Mouse (Mus musculus) MEL (cell line): ENCODE results near the gene Akt1s1.

Source experiments
- BHLHE40 ChIP-seq: IDR thresholded peaks from 2 replicates; pipeline ENCODE4 v1.6.1; 2012; ENCODE audit warnings: low read depth, mild to moderate bottlenecking, inconsistent platforms, low read length, improper control_type of control experiment, borderline replicate concordance
- CHD2 ChIP-seq: IDR thresholded peaks from 2 replicates; pipeline ENCODE4 v1.6.1; 2011; ENCODE audit warnings: low read length, improper control_type of control experiment
- CTCF ChIP-seq, 3 experiments: IDR thresholded peaks in 2 of 3; conservative IDR thresholded peaks in 1 of 3; 2 replicates each; pipeline ENCODE4 v1.5.1; 2011 to 2012; ENCODE audit warnings: low read length in 3 of 3, low read depth in 2 of 3, mild to moderate bottlenecking in 2 of 3, improper control_type of control experiment in 1 of 3, inconsistent platforms in 1 of 3, mixed read lengths in 1 of 3, moderate library complexity in 1 of 3; ENCODE audit not compliant: control insufficient read depth in 1 of 3, insufficient read depth in 1 of 3, poor library complexity in 1 of 3, severe bottlenecking in 1 of 3
- GATA1 ChIP-seq: IDR thresholded peaks from 2 replicates; pipeline ENCODE4 v1.6.1; 2011; ENCODE audit warnings: low read depth, low read length, improper control_type of control experiment
- KAT2A ChIP-seq: conservative IDR thresholded peaks from 2 replicates; pipeline ENCODE4 v1.6.1; 2012; ENCODE audit warnings: low read depth, low read length, improper control_type of control experiment, inconsistent platforms
- MAX ChIP-seq: IDR thresholded peaks from 2 replicates; pipeline ENCODE4 v1.6.1; 2011; ENCODE audit warnings: low read length, improper control_type of control experiment
- POLR2A ChIP-seq, 2 experiments: IDR thresholded peaks; 2 replicates each; pipeline ENCODE4 v1.6.1; 2011 to 2012; ENCODE audit warnings: low read length in 2 of 2, mild to moderate bottlenecking in 2 of 2, control low read depth in 1 of 2, improper control_type of control experiment in 1 of 2, low read depth in 1 of 2, moderate library complexity in 1 of 2; ENCODE audit not compliant: control insufficient read depth in 1 of 2, insufficient read depth in 1 of 2, poor library complexity in 1 of 2
- RCOR1 ChIP-seq: IDR thresholded peaks from 2 replicates; pipeline ENCODE4 v1.6.1; 2012; ENCODE audit warnings: low read depth, mild to moderate bottlenecking, inconsistent platforms, low read length, improper control_type of control experiment
- SIN3A ChIP-seq: IDR thresholded peaks from 2 replicates; pipeline ENCODE4 v1.6.1; 2012; ENCODE audit warnings: low read length, improper control_type of control experiment, inconsistent platforms
- UBTF ChIP-seq: IDR thresholded peaks from 2 replicates; pipeline ENCODE4 v1.6.1; 2012; ENCODE audit warnings: low read depth, mild to moderate bottlenecking, inconsistent platforms, low read length, improper control_type of control experiment, moderate library complexity, borderline replicate concordance; ENCODE audit not compliant: insufficient read depth
- USF1 ChIP-seq: IDR thresholded peaks from 2 replicates; pipeline ENCODE4 v1.6.1; 2014; ENCODE audit warnings: low read depth, mild to moderate bottlenecking, inconsistent platforms, low read length, improper control_type of control experiment, moderate library complexity
- USF2 ChIP-seq, 2 experiments: IDR thresholded peaks; 2 replicates each; pipeline ENCODE4 v1.6.1; 2011 to 2012; ENCODE audit warnings: improper control_type of control experiment in 2 of 2, low read length in 2 of 2, borderline replicate concordance in 1 of 2, inconsistent platforms in 1 of 2, low read depth in 1 of 2, mild to moderate bottlenecking in 1 of 2; ENCODE audit not compliant: insufficient read depth in 1 of 2
- ZC3H11A ChIP-seq: IDR thresholded peaks from 2 replicates; pipeline ENCODE4 v1.6.1; 2012; ENCODE audit warnings: low read depth, mild to moderate bottlenecking, inconsistent platforms, low read length, improper control_type of control experiment
- ZMIZ1 ChIP-seq: IDR thresholded peaks from 2 replicates; pipeline ENCODE4 v1.6.1; 2012; ENCODE audit warnings: low read depth, mild to moderate bottlenecking, inconsistent platforms, low read length, improper control_type of control experiment, moderate library complexity

DNA sequence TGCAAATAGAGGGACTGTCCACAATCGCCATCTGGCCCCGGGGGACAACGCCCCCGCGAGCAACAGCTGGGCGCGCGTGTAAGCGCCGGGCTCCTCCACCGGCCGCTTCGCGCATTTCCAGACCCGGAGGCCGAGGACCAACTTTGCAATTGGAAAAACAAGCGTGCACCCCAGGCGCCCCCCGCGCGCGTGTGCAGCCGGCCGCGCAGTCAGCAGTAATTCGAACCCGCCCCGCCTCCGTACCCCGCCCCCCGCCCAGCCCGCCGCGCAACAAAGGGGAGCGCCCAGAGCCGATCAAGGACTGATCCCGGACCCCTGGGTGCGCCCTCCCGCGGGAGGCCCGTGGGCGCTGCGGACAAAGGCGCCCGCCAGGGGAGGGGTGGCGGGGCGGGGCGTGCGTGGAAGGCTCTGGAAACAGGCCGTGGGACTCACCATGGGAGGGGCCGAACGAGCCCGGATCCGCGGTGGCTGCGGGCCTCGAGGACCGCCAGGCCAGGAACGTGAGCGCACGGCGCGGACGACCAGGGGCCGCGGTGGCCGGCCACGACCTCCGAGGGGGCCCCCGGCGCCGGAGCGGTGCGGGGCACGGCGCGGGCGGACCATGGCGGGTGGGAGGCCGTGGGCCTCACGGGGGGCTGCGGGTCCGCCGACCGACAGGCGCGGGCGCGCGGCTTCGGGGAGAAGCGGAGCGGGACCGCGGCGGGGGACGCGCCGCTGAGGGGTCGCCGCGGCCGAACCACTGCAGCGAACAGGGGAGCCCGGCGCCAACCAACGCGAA lies 20.3 kb downstream of the Akt1s1 start:
- TF ChIP-seq POLR2A (IDR thresholded peaks at IDR 0.05; ENCODE audit: control insufficient read depth in 1 of 2, insufficient read depth in 1 of 2, low read depth in 1 of 2, low read length in 2 of 2, poor library complexity in 1 of 2) (peak in 1 of 2 experiments; percentile 41; a peak in 1 of 4 replicates), RCOR1 (no peak), MAX (no peak; the same call in 1 of the 2 replicates), USF1 (no peak), ZMIZ1 (no peak; the same call in 1 of the 2 replicates), CTCF (IDR thresholded peaks at IDR 0.05 in 2 of 3, conservative IDR thresholded peaks at IDR 0.05 in 1 of 3; ENCODE audit: control insufficient read depth in 1 of 3, insufficient read depth in 1 of 3, low read depth in 2 of 3, low read length in 3 of 3, poor library complexity in 1 of 3, severe bottlenecking in 1 of 3) (0 out of 6 replicates have a peak, but pooled peaks of 1 of the 3 experiments have one; percentile 7), USF2 (IDR thresholded peaks at IDR 0.05; ENCODE audit: borderline replicate concordance in 1 of 2, insufficient read depth in 1 of 2, low read depth in 1 of 2, low read length in 2 of 2) (no peak), BHLHE40 (no peak), SIN3A (peak; percentile 14; the same call in 1 of the 2 replicates), UBTF (no peak), KAT2A (no peak), GATA1 (no peak), CHD2 (no peak), ZC3H11A (no peak)
